Mouse (Mus musculus): ENCODE data around the gene Rxfp2.

Rxfp2 gene

DNA sequence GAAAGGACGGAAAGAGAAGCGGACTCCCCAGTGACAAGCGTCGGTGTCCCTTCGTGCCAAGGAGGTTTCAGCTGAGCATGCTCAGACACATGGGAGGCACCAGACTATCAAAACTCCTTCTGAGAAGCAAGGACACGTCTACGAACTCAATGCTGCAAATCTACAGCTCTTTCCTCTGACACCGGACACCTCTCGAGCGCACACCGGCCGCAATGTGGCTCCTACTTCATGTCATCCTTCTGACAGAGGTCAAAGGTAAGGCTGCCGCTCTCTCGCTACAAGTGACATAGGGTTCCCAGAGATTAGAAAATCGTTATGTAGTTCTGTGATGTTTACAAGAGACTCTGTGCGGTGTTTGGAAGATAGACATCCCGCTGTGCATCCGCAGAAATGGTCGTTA, at the start of gene Rxfp2:
Gene Rxfp2, plus strand, starts transcription at position 20 of the 400 bp plus-strand sequence.
- no peak for DNase-seq (ENCODE audit: low read depth, low spot score)

DNA sequence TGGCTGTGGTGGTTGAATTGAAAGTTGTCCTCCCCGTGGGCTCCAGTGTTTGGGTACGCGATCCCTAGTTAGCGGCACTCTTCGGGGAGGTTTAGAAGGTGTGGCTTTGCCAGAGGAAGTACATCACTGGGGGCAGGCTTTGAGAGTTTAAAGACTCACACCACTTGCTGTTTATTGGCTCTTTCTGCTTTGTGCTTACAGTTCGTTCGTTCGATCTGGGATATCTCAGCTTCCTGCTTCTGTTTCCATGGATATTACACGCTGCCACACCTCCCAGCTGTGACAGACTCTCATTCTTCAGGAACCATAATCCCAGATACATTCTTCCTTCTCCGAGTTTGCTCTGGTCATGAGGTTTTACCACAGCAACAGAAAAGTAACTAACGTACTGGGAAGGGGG, 48.2 kb upstream of the Rxfp2 start:
- DNase-seq (ENCODE audit: low read depth, low spot score) = no peak

DNA sequence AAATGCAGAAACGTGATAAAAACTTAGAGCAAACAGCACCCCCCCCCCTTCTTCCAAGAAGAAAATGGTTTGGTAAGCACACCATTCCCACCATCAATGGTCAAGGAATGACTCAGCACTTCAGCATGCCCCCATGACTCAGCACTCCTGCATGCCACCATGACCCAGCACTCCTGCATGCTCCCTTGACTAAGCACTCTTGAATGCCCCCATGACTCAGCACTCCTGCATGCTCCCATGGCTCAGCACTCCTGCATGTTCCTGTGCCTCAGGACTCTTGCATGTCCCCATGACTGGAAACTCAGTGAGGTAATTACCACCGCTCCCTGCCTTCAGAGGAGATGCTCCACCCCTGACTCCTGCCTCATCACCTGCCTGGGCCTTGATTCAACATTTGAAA, 41.4 kb upstream of the Rxfp2 start:
- DNase-seq (ENCODE audit: low read depth, low spot score) = no peak

DNA sequence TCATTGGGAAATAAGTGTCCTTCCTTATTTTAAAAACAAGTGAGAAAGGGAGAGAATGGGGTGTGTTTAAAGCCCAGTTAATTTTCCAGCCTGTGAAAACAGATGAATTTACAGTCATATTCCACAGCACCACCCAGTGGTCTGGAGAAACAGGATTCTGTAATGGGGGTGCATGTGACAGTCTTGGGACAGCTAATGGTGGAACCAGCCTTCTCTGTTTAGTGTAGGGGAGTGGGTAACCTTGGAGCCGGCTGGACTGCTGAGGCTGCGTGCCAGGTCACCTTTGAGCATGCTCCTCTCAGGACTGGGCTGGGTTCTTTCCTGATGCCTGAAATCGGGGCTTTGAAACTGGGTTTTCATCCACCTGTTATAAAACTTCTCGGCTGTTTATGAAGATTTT, 34.9 kb upstream of the Rxfp2 start:
- no peak for DNase-seq (ENCODE audit: low read depth, low spot score)

DNA sequence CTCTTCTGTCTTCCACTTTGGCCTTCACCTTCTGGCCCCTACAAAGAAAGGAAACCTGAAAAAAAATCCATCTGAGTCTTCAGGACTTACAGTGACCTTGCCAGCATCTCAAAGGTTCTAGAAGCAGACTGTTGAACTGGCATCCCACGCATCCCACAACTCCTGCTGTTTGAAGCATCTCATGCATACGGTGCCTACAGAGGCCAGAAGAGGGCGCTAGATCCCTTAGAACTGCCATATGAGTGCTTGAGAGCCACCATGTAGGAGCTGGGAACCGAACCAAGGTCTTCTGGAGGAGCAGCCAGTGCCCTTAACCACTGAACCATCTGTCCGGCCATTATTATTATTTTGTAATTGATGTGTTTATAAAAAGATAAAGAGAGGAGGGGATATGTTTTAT, 23.9 kb upstream of the Rxfp2 start:
- DNase-seq (ENCODE audit: low read depth, low spot score) = no peak

DNA sequence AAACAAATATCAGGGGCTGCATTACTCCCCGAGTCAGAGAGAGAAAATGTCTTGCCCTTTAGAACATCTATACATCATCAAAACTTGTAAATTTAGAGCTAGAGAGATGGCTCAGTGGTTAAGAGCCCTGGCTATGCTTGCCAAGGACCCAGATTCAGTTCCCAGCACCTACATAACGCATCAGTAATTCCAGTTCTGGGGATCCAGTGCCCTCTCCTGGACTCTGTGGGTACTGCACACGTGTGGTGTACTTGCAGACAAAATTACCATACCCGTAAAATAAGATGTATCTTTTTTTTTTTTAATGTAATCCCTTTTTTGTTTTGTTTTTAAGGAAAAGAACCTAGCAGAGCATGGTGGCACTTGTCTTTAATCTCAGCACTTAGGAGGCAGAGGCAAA, 21.9 kb upstream of the Rxfp2 start:
- no peak for DNase-seq (ENCODE audit: low read depth, low spot score)

DNA sequence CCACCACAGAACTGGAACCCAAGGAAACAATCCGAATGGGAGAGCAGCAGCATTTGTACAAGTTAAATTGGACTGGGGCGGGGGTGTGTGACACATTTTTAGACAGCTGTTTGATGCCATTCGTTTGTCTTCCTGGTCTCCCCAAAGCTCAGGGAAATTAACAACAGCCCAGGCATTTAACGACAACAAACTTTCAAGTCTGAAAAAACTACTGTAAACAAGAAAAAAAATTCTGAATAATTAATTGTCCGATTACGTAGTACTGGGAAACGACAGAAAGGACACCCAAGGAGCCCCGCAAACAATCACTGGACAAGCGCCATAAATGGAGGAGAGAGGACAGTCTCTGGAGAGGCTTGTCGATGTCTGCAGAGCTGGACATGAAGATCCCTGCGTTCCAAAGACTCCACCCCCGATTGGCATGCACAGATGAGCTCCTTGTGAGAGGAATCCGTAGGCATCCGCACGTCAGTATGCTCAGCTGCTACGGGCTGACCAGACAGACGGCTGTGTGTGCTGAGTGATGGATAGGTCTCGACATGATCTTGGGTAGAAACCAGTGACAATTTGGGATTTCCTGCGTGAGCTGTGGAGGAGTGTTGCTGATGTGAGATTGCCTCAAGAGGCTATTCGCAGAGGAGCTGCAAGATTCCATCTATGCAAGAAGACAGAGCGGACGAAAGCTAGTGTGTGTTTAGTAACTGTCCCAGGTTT, 21.0 kb upstream of the Rxfp2 start:
- DNase-seq (ENCODE audit: low read depth, low spot score) = no peak

DNA sequence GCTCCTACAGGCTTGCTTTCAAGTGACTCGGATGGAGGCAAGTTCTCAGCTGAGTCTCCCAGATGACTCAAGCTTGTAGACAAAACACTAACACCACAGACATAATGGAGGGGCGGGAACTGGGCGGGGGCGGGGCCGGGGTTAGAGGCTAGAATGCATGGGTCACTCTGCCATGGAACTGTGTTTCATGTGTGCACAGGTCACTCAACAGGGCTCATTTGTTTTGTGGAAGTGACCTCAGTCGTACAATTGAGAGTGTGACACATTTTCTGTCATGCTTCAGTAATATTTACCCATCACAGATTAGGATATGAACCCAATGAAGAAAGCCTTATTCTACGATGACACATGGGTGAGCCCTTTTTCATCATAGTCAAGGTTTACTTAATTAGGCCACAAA, 20.2 kb upstream of the Rxfp2 start:
- DNase-seq (ENCODE audit: low read depth, low spot score) = no peak

DNA sequence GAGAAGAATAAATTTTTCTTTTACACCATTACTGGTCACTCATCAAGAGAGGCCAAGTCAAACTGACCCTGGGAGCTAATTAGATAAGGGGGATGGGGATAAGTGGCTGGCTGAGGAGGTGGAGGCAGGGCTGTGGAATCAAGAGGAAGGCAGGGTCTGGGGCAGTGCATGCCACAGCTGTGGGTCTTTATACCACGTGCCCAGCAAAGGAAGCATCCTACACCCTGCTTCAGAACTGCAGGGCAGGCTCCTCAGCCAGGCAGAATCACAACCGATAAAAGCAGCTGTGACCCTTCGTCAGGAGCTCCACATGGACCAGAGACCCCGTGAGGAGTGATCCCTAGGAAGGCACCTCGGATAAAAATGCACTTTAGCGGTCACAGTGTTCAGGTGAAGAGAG, 13.1 kb upstream of the Rxfp2 start:
- DNase-seq (ENCODE audit: low read depth, low spot score) = no peak

DNA sequence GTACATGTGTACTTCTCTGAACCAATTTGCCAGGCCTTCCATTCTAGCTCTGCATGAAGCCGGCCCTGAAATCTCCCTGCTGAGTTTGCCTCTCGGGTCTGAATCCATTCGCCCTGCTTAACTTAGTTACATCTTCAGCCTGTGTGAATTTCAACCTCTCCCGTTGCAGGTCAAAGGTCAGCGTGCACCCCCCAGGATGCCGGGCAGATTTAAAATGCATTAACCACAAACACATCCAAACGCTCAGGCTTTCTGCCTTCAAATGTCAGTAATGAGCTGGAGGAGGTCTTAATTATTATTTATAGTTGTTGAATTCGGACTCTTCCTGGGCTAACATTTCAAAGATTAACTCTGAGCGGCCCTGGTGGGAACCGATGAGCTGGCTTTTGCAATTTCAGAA, 1.6 kb upstream of the Rxfp2 start:
- DNase-seq (ENCODE audit: low read depth, low spot score) = no peak

DNA sequence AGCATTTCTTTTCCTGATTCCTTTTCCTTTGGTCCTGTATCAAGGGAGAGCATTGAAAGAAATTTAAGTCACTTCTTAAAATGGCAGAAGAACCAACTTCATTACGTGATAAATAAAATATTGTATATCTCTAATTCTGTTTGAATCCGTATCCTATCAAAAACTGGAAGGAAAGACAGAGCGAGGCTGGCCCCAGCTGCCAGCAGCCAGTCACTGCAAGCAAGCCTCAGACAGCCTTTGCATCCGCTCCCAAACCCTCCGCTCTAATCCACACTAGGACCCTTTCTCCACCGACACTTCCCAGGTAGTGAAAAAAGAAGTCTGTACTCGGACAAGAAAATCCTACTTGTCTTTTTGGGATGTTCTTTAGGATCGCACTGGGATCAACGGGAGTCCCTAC, 803 bp upstream of the Rxfp2 start:
- DNase-seq (ENCODE audit: low read depth, low spot score) = no peak

DNA sequence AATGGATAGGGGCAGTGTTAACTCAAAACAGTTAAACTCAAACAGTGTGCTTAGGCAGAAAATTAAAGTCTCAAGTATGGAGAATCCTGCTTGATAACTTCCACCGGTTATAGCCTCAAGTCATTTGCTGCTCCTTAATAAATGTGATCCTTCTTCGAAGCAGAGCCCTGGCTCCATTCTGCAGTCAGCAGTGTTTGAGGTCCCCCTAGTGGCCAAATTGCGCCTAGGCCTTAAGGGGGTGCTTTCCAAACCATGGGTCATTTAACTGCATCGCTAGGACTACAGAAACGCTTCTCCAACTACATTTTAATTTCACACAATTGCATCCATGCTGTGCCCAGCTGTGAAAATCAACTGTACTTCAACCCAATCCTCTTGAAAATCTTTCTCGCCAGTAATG, 2.4 kb downstream of the Rxfp2 start:
- peak; percentile 57 for DNase-seq (ENCODE audit: low read depth, low spot score)

DNA sequence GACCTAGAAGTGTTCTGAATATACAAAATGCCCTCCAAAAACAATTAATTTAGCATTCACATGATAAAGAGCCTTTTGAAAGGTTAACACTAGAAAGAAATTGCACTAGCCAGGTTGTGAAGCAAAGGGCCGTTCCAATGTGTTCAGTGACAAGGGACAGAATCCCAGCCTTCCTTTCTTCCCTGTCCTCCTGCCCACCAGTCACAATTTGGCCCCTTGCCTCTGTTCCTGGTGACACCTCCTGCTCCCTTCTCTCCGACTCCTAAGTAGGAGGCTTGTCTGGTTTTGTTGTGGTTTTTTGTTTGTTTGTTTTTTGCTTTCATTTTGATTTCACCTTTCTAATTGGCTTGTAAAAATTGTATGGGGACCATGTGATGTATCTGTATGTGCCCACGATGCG, 3.3 kb downstream of the Rxfp2 start:
- no peak for DNase-seq (ENCODE audit: low read depth, low spot score)

DNA sequence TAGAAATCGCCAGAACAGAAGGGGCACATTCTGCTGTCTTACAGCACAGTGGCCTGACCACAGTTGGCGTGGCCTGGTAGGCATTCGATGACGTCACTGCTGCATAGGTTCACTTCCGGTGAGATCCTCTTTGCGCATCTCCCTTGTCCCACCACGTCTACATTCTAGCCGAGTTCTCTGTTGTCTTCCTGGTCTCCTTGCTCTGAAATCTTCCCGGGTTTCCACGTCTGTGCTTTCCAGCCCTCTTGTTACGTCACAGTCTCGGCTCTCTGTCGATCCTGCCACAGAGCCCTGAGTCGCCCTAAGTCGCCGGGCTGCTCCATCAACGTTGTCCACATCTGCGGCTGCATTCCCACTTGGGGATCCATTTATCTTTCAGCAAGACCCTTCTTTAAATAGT, 4.1 kb downstream of the Rxfp2 start:
- no peak for DNase-seq (ENCODE audit: low read depth, low spot score)

DNA sequence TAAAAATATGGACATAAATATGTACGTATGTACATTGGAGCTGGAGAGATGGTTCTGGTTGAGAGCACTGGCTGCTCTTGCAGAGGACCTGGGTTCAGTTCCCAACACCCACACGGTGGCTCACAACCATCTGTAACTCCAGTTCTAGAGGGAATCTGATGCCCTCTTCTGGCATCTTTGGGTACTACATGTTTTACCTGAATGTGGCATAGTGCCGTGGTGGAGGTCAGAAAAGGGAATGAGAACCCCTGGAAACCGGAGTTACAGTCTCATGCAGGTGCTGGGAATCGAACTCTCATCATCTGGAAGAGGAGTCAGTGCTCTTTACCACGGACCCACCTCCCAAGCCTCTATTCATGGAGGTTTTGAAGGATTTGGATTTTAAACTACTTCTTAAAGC, 5.0 kb downstream of the Rxfp2 start:
- no peak for DNase-seq (ENCODE audit: low read depth, low spot score)

DNA sequence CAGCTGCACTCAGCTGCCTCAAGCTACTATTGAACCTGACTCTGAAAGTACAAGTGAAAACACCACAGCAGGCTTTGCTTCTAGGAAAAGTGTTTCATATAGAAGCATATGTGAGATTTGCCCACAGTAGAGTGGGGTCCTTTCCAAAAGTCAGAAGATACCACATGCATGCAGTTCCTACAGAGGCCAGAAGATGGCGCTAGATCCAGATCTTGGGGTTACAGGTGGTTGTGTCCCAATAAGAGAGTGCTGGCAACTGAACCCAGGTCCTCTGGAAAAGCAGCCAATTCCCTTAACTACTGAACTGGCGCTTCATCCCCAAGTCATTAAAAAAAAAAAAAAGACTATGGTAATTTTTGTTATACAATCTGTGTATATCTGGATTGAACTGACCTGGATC, 5.7 kb downstream of the Rxfp2 start:
- DNase-seq (ENCODE audit: low read depth, low spot score) = no peak

DNA sequence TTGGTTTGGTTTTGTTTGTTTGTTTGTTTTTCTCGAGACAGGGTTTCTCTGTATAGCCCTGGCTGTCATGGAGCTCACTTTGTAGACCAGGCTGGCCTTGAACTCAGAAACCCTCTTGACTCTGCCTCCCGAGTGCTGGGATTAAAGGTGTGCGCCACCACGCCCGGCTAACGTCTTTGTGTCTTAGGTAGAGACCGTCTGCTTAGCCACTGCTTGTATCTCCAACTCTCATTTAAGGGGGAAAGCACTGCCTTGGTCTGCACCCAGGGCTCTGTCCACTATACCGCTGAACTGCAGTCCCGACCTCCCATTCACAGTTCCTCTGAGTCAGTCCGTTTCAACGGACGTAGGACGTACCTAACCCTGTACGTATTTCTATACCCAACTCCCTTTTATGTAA, 6.4 kb downstream of the Rxfp2 start:
- DNase-seq (ENCODE audit: low read depth, low spot score) = no peak

DNA sequence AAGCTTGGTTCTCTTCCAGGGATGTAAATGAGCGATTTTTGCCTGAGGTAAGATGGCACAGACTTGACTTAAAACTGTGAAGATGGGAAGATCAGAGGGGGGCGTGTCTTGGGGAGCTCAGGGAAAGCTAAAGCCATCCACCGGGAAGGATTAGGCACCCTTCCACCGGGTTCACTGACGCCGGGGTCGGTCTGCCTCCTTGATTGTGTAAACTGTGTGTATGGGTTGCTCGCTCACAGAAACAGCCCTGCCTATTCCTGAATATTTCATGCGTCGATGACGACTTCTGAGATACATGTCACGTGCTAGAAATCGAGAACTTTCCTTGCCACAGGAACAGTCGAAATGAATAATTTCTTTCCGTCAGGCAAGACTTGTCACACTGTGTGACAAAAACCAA, 6.9 kb downstream of the Rxfp2 start:
- no peak for DNase-seq (ENCODE audit: low read depth, low spot score)

DNA sequence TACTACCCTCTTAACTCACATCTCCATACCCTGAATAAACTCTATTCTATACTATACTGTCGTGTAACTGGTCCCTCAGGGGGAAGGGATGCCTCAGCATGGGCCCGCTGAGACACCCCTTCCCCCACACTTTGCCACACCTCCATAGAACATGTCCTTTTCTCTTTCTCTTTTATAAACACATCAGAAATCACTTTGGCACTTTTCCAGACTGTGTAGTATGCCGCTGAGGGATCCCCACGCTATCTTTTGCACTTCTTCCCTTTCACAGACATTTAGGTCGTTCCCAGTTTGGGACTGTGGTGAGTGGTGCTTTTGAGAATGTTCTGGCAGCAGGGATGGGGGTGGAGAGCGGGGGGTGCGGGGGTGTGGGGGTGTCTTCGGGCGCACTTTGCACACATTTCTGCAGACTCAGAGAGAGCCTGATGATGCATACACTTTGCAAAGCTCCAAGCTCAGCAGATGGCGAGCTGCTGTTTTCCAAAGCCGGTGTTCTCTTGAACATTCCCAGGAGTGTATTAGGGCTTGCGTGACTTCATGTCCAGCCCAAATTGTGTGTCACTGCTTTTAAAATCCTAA, 8.1 kb downstream of the Rxfp2 start:
- DNase-seq (ENCODE audit: low read depth, low spot score) = no peak

DNA sequence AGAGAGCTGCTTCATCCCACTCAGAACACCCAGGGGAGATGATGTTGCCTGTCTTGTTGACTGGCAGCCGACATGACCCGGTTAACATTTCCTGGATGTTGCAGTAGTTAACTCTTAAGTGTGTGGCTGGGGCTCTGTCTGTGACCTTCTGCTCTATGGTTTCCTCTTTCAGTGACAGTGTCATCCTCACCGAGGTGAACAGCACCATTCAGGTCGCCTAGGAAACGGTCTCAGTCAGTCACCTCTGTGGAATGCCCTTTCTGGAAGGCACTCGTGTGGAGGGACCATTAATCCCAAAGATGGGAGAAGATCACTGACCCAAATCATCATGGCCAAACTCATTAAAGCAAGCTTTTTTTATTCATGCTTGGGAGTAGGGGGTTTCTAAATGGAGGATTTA, 12.7 kb downstream of the Rxfp2 start:
- DNase-seq (ENCODE audit: low read depth, low spot score) = no peak

DNA sequence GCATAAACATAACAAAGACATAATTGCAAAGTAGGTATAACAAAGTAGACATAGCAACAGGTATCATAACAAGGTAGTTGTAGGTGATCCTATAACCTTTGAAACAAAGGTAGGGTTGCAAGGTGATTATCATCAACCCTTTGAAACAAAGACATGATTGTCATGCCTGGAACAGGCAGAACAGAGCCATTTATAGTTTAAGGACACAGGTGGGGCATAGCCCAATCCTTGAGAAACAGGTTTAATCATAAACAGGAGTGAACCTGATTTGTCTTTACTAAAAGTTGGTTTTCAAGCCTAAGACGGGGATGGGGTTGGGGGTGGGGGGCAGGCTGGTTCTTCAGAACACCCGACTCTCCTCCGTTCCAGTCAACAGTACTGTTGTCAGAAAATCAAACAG, 13.2 kb downstream of the Rxfp2 start:
- DNase-seq (ENCODE audit: low read depth, low spot score) = no peak

DNA sequence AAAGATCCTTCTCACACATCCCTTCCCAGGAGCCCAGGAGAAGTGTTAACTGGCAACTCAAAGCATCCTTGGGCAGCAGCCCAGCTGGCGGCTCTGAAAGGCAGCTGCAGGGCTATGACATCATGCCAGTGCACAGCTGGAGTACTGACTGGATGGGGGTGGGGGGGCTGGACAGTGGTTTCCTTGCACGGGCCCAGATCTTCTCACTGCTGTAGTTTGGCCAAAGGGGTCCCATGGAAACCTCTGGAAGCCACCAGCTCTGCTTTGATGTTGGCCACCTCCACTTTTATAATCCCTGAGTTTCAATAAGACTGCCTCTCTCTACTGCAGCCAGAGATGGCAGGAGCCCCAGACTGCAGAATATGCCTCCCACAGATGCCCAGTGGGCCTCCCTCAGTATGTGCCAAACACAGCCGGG, 13.6 kb downstream of the Rxfp2 start:
- DNase-seq (ENCODE audit: low read depth, low spot score) = no peak

DNA sequence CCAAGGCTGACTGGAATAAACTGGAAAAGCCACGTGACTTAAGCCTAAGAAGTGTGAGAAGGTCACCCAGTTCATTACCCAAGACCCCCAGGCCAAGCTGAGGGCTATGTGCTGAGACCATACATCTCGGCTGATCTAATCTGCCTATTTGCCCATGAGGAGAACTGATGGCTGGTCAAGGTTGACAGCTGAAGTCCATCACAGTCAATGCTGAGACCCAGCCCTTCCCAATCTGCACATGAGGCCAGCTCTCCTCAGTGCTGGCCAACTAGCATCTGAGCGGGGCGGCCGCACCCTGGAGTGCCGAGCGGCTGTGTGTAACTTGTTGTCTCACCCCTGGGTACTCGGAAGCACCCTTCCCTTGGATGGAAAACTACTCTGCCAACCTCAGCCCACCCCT, 17.8 kb downstream of the Rxfp2 start:
- no peak for DNase-seq (ENCODE audit: low read depth, low spot score)

DNA sequence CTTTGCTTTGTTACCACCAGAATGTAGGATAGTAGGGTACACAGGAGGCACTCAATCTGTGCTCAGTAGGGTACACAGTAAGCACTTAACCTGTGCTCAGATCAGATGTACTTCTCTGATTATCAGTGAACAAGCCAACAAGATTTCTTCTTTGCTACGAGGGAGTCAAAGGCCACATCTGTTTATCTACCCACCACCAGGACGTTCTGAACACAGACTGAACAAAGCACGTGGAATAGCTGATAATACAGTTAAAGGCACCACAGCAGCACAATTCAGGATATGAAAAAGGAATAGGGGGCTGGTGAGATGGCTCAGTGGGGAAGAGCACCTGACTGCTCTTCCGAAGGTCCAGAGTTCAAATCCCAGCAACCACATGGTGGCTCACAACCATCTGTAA, 18.4 kb downstream of the Rxfp2 start:
- no peak for DNase-seq (ENCODE audit: low read depth, low spot score)
